ENCODE assay signal across 17 mouse cellular contexts in the genomic region with DNA sequence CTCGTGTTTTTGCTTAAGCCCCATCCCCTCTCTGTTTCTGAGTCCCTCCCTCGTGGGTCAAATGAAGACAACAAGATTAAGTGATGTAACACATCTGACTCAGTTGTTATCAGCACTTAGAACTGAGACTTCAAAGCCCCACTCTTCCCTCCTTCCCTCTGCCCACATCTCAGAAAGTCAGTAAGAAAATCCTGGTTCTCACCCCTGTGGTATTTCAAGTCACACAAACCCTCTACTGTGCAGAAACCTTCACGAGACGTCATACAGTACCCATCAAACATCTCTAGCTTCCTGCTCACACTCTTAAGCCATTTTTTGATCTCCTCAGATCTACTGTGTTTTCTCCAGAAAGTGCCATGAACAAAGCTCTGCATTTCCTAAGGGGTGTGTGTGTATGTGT.
DNase-seq lines count a peak whose midpoint lies in the region; ATAC-seq and TF ChIP-seq lines count a peak whose summit lies in the region.
"Had no signal": no experiment of that assay in that cellular context is flagged by ENCODE, and none has a peak within 500 bp of the region (broad histone marks: within the 10 kb centered on the region; RNA-seq: fewer than 3 reads in every experiment).

No protein-coding gene starts in this region.

- 47% methylated on average over 4 of the region's 4 CpGs for WGBS in stomach, postnatal 0 days

- H3K27me3 ChIP-seq in stomach, postnatal 0 days (ENCODE audit: control insufficient read depth, insufficient read depth, low read length) = no peaks in the 10 kb centered on the region
- H3K27me3 ChIP-seq: embryonic facial prominence, embryonic 13.5 days; forebrain, embryonic 12.5 days; heart, embryonic 13.5 days; hindbrain, embryonic 15.5 days had no signal

- TF ChIP-seq CTCF in stomach, postnatal 0 days (IDR thresholded peaks at IDR 0.05; ENCODE audit: low read depth) = no peak

- peak; percentile 53 for ATAC-seq in activated CD4-positive, CD25-positive, alpha-beta regulatory T cell, adult 4 months
- no peak for ATAC-seq in stomach, postnatal 0 days (ENCODE audit: low FRiP score, low TSS enrichment)
- ATAC-seq: forebrain, postnatal 0 days had no signal

- no peak for TF ChIP-seq EP300 in stomach, postnatal 0 days (optimal IDR thresholded peaks at IDR 0.05)

- no peaks in the 10 kb centered on the region for H3K36me3 ChIP-seq in stomach, postnatal 0 days (ENCODE audit: control insufficient read depth, insufficient read depth, low read length)
- H3K36me3 ChIP-seq: embryonic facial prominence, embryonic 13.5 days; forebrain, embryonic 12.5 days; heart, embryonic 13.5 days; hindbrain, embryonic 15.5 days had no signal

- H3K4me1 ChIP-seq in stomach, postnatal 0 days (replicated peaks; ENCODE audit: control insufficient read depth, insufficient read depth) = no peaks in the 10 kb centered on the region
- H3K4me1 ChIP-seq: embryonic facial prominence, embryonic 13.5 days; forebrain, embryonic 12.5 days; heart, embryonic 13.5 days; hindbrain, embryonic 15.5 days had no signal

- no peaks in the 10 kb centered on the region for H3K9me3 ChIP-seq in stomach, postnatal 0 days (ENCODE audit: control insufficient read depth, low read length)
- H3K9me3 ChIP-seq: embryonic facial prominence, embryonic 13.5 days; forebrain, embryonic 12.5 days; heart, embryonic 13.5 days; hindbrain, embryonic 15.5 days had no signal

- H3K4me2 ChIP-seq in stomach, postnatal 0 days (replicated peaks; ENCODE audit: low read depth) = no peak overlapping the region
- H3K4me2 ChIP-seq: embryonic facial prominence, embryonic 13.5 days; forebrain, embryonic 12.5 days; heart, embryonic 13.5 days; hindbrain, embryonic 15.5 days had no signal

- H3K9ac ChIP-seq in stomach, postnatal 0 days (ENCODE audit: low read length) = no peak overlapping the region
- H3K9ac ChIP-seq: embryonic facial prominence, embryonic 13.5 days; forebrain, embryonic 12.5 days; forebrain, postnatal 0 days; heart, embryonic 13.5 days; hindbrain, embryonic 15.5 days had no signal

- H3K4me3 ChIP-seq in stomach, postnatal 0 days (ENCODE audit: low read depth, low read length) = no peak overlapping the region
- H3K4me3 ChIP-seq: embryonic facial prominence, embryonic 13.5 days; forebrain, embryonic 12.5 days; heart, embryonic 13.5 days; hindbrain, embryonic 15.5 days had no signal

- H3K27ac ChIP-seq in stomach, postnatal 0 days (replicated peaks) = no peak overlapping the region
- H3K27ac ChIP-seq: embryonic facial prominence, embryonic 13.5 days; forebrain, embryonic 12.5 days; heart, embryonic 13.5 days; hindbrain, embryonic 15.5 days had no signal

- DNase-seq in CD4-positive helper T cell, adult 2 months (ENCODE audit: low read depth, low spot score) = peak; percentile 81
- DNase-seq in CD4-positive, CD25-positive, alpha-beta regulatory T cell, adult 2 months (ENCODE audit: low read depth, low spot score) = peak; percentile 58
- DNase-seq in natural killer cell, adult 2 months (ENCODE audit: low spot score in 2 of 2) = peak; percentile 37 to 43
- DNase-seq in stomach, postnatal 0 days (ENCODE audit: low spot score) = no peak
- no peak for DNase-seq in lung, postnatal 36 days
- DNase-seq: adrenal gland, postnatal 10 days; cerebellum, adult 11-12 months; cerebellum, adult 9-10 months; cerebellum, postnatal 36 days; forebrain, postnatal 0 days; gastrocnemius, postnatal 14 days; heart, postnatal 36 days had no signal

Comparison
In these comparisons a context has a peak if more than half of its experiments do, and no peak if none do; other contexts are left out.
1. DNase-seq: peak in CD4-positive helper T cell, adult 2 months (single experiment), CD4-positive, CD25-positive, alpha-beta regulatory T cell, adult 2 months (single experiment) and natural killer cell, adult 2 months (2 of 2); none in stomach, postnatal 0 days (single experiment) and lung, postnatal 36 days (single experiment).